Mouse (Mus musculus) adrenal gland, postnatal 25 days (tissue): ENCODE results near the gene Fbxo8. TPM values are rescaled to one million over a fixed set of nuclear protein-coding genes. Genes with fewer than 3 reads are reported as not detected.
A peak's percentile ranks its signal among the peaks of the same experiment; 100 is the strongest.

Source experiments
- DNase-seq: peaks from one replicate; pipeline ENCODE4 v3.0.0; 2021; ENCODE audit warnings: mixed read lengths
- long read RNA-seq: library from polyadenylated mRNA; stranded (forward); transcript quantifications from one replicate; pipeline ENCODE4 v2.0.0, GENCODE M21; 2021
- total RNA-seq: library from RNA; stranded (reverse); gene quantifications from 2 replicates; pipeline ENCODE4 v1.2.3, GENCODE M21; 2021

The Fbxo8 gene
- 53.2 and 57.3 TPM in 2 replicates for total RNA-seq
- long read RNA-seq, transcript Fbxo8-201 (6 exons, 3,571 nt), result major isoform, 49 of 63 reads
- long read RNA-seq, partial matches to known transcripts, result 3 of 63 reads
- long read RNA-seq, other reads (novel, unspliced or antisense), result 11 of 63 reads

GRCm38 (mm10) chr8:56550558-56551360 lies at the start of gene Fbxo8, which contains the start of gene Cep44:
Gene Fbxo8, plus strand, starts transcription at chr8:56551090.
Gene Cep44, minus strand, starts transcription at chr8:56551047.
- peak; percentile 73 for DNase-seq

- DNase-seq, result no peak
These were observed 49.0 kb upstream of the Fbxo8 start for GRCm38 (mm10) chr8:56501911-56502310.

GRCm38 (mm10) chr8:56508318-56508951 lies 42.5 kb upstream of the Fbxo8 start:
- DNase-seq, result no peak

DNA sequence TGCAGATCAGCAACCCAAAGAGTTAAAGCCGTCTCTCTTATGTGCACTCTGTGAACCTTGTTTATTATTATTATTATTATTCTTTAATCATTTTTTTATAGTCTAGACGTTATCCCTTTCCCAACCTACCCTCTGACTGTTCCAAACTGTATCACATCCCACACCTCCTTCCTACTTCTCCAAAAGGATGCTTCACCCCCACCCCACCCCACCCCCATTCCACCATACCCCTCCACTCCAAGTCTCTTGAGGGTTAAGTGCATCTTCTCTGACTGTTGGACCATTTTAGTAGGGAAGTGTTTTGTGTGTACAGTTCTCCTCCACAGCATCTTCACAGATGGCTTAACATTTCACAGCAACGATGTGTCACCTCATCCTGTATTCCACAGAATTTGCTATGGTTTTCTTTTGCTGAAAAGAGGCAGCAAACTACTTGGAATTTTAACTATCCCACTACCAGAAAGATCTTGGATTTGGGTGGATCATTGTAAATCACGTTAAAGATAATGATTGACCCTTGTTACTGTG lies 41.9 kb upstream of the Fbxo8 start:
- no peak for DNase-seq

- DNase-seq, result no peak
These were observed 32.0 kb upstream of the Fbxo8 start for GRCm38 (mm10) chr8:56518848-56519247.

GRCm38 (mm10) chr8:56520249-56520648 lies 30.6 kb upstream of the Fbxo8 start:
- DNase-seq, result no peak

GRCm38 (mm10) chr8:56521051-56521450 lies 29.8 kb upstream of the Fbxo8 start:
- DNase-seq, result no peak

GRCm38 (mm10) chr8:56528869-56529268 lies 22.0 kb upstream of the Fbxo8 start:
- DNase-seq, result no peak

GRCm38 (mm10) chr8:56530359-56530758 lies 20.5 kb upstream of the Fbxo8 start:
- peak; percentile 80 for DNase-seq

DNA sequence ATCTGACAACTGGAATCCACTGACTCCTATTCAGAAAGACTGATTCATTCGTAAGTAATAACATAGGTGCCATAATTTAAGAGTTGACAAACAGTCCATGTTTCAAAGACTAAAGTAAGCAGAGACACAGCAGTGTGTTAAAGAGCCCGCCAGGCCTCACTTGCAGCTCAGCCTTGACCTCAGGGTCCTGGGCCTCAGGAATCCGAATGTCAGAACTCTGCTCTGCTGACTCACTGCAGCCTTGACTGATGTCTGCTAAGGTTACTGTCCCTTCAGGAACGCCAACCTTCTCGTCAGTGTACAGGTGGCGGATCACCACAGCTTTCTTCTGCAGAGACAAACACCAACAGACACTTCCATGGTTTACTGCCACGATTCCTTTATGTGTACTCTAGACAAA lies 10.2 kb upstream of the Fbxo8 start:
- DNase-seq, result peak; percentile 47

- no peak for DNase-seq
These were observed 3.0 kb upstream of the Fbxo8 start for GRCm38 (mm10) chr8:56547866-56548265.

GRCm38 (mm10) chr8:56551361-56551852 lies 517 bp downstream of the Fbxo8 start:
- peak; percentile 72 for DNase-seq

DNA sequence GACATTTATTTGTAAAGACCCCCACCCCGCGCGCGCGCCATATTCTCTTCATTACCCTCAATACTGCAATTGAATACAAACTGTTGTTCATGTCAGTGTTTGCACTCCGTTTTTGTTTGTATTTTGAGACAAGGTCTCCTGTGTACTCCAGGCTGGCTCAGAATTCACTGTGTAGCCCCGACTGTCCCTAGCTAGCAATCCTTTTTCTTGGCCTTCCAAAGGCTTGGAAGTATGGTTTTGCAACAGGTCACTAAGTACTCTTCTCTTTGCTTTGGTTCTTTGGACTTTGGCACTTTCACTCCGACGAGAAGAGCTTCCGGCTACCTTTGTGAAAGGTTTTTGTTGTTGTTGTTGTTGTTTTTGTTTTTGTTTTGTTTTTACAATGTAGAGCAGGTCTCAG lies 1.2 kb downstream of the Fbxo8 start:
- no peak for DNase-seq

GRCm38 (mm10) chr8:56552551-56553103 lies 1.7 kb downstream of the Fbxo8 start:
- no peak for DNase-seq

GRCm38 (mm10) chr8:56564399-56565047 lies 13.6 kb downstream of the Fbxo8 start:
- DNase-seq, result peak; percentile 40

DNA sequence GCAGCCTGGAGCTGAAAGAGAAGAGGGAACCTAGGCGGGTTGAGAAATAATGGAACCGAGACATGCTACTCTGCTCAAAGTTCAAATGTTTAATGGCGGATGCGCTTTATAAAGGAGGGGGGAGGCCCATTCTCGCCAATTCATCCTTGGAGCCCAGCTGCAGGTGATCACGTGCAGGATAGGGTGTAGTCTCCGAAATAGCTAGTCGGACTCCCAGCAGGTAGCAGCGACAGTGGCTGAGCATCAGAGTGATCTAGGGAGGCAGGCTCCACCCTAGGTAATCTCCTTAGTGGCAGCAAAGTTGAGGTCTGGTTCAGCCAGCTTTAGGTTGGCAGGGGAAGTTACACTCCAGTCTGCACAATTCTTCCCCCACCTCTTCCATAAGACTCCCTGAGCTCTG lies 16.0 kb downstream of the Fbxo8 start:
- DNase-seq, result no peak

GRCm38 (mm10) chr8:56580918-56581317 lies 30.0 kb downstream of the Fbxo8 start:
- peak; percentile 19 for DNase-seq

DNA sequence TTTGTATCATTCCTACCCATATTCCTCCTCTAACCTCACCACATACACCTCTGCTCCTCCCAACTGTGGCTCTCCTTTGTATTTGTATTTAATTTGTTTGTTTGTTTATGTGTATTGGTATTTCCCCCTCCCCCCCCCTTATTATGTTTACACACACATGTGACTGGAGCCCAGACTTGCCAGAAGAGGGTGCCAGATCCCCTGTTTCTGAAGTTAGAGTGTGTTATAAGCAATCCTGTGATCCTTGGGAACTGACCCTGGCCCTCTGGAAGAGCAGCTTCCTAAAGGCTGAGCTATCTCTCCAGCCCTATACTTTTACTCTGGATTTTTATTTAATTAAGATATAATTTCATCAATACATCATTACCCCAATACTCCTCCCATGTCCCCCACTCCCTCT lies 32.0 kb downstream of the Fbxo8 start:
- DNase-seq, result peak; percentile 32

- DNase-seq, result no peak
These were observed 38.1 kb downstream of the Fbxo8 start for GRCm38 (mm10) chr8:56589004-56589403.

DNA sequence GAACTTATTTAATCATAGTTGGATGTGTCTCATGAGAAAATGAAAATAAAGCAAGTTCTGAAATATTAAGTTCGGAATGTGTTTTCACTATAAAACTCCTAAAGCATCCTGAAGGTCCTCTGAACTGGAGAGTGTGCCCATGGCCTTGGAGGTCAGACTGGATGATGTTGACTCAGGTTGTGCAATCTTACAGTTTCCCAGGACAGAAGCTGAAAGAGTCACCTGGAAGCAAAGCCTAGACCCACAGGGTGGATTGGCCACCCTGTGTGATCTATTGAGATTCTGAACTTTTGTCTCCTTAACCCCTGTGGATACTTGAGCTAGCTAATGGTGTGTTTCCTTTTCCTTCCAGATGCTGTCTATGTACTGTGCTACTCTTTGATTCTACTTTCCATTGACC lies 40.2 kb downstream of the Fbxo8 start:
- no peak for DNase-seq

- DNase-seq, result no peak
These were observed 40.6 kb downstream of the Fbxo8 start for GRCm38 (mm10) chr8:56591502-56591901.

DNA sequence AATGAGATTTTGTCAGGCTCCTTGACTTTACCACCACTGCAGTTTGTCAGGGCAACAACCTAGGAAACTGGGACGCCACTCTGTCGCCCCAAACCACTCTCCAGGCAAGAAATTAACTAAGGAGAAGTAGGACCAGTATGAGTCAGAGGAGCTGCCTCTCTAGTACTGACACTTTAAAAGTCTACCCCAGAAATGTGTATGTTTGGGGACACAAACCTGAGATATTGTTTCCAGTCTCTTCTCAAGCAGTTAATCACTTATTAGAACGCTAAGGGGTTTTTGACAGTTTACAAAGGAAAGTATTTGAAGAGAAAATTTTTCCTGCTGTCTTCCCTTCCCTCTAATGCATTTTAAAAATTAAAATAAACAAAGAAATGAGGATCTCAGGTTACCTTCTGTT lies 55.6 kb downstream of the Fbxo8 start:
- DNase-seq, result no peak
